Mouse (Mus musculus) natural killer cell, adult 2 months (primary cell): Measurements from ENCODE around the gene 1700029P11Rik.
A peak's percentile ranks its signal among the peaks of the same experiment; 100 is the strongest.

Experiments used
- DNase-seq, 2 experiments: peaks; one replicate each; pipeline ENCODE4 v3.0.0; 2022; ENCODE audit warnings: low spot score in 2 of 2

The 1700029P11Rik gene

DNA sequence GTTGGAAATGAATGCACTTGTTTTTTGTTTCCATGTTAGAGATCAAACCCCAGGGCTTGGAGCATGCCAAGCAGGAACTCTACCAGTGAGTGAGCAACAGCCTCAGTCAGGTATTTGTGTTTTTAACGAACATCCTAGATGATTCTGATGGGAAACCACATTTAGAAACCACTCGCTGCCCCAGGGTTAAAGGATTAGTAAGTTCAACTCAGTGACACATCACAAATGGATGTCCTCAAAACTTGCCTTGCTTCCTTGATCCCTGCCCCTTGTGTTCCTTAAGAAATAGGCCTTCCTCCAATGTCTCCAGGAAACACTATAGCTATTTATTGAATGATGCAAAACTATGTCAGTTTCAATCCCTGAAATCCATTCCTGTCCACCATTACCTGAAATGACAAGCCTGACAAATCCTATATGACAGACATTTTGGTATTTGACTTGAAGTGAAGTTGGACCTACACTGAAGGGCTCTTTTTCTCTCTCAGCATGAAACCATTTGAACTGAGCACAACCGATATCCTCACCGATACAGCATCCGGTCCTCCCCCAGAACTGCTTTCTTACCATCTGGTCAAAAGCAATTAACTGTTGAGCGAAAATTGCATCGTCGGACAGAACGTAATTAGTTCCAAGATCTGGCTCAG, 34.5 kb downstream of the 1700029P11Rik start:
- no peak for DNase-seq

DNA sequence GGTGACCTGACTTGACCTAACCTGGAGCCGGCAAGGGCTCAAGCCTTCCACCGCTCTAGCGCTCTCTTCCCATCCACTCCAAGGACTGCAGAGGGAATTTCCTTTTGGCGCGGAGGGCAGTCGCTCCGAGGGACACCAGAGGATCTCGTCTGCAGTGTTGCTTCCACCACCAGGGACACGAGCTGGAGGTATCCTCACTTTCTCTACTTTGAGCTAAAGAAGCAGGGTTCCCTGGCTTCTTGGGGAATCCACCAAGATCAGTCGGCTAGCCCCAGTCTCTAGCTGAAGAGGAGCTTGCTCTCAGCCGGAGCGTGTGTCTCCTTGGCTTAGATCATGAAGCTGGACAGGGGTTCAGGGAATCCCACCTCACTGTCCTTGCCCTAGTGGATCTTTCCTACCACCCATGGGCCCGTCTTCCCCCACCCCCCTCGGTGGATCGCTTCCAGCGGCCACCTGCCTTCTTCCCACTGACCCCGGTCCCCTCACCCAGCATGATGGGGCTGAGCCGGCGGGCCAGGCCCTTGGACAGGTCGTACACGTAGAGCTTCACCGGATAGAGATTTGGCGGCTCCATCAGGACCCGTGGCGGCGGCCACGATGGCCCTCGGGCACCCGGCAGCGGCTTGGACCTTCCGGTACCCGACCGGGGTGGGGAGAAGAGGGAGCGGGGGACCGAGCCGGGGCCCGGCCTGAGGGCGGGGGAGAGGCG, 35.2 kb downstream of the 1700029P11Rik start:
- DNase-seq: peak; percentile 5 to 8

- peak; percentile 97 to 99 for DNase-seq
Measured at GRCm38 (mm10) chr15:82016101-82016808, 35.9 kb downstream of the 1700029P11Rik start.

- DNase-seq: no peak
Measured at GRCm38 (mm10) chr15:82016830-82017229, 36.5 kb downstream of the 1700029P11Rik start.

DNA sequence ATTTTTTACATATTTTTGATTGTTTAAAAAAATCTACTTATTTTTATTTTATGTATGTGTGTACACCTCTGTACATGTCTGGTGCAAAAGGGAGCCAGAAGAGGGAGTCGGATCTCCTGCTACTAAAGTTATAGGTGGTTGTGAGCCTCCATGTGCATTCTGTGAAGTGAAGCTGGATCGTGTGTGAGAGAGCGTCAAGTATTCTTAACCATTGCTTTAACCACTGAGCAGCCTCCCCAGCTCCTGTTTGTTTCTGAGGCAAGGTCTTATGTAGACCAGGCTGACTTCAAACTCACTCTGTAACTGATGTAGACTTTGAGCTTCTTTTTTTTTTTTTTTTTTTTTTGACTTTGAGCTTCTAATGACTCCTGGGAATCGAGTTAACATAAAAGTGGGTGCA, 37.1 kb downstream of the 1700029P11Rik start:
- DNase-seq: no peak

- no peak for DNase-seq
Measured at GRCm38 (mm10) chr15:82019288-82019687, 38.9 kb downstream of the 1700029P11Rik start.

DNA sequence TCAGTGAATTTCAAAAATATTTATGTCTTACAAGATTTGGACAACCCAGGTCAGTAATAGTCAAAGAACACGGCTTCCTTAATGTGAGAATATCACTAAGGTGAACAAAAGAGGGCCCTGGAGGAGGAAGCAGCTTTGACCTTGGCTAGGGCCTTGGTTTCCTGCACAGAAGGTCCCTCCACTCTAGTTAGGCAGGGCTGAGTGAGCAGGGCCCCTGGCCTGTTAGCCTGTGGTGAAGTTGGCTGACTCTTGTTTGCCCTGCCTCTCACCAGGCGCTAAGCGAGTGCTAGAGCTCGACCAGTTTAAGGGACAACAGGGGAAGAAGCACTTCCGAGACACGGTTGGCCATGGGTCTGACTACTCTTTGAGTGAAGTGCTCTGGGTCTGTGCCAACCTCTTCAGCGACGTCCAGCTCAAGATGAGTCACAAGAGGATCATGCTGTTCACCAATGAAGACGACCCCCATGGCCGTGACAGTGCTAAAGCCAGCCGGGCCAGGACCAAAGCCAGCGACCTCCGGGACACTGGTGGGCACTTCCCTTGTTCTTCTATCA, 42.3 kb downstream of the 1700029P11Rik start:
- DNase-seq: no peak

DNA sequence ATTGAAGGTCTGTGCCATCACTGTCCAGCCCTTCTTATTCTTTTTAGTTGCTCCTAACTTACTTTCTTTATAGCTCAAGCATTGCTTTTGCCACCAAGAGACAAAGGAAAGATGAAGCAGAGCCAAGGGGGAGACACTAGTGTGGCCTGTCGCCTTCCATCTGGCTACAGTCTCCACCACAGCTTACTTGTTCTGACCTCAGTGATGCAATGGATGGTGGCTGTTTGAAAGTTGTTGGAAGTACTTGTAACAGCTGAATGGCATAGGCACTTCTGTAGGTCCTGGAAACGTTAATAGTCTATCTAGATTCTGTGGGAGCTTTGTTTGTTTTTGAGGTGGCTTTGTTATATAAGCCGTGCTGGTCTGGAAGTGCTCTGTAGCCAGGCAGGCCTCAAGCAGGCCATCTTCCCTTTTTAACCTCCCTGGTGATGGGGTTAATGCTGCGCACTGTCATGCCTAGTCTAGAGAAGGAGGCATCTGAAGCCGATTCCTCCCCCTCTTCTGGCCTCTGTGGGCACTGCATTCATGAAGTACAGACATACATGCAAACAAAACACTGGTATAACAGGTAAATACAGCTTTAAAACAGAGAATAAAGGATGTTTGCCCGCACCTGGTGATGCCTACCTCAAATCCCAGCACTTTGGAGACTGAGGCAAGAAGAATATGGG, 43.8 kb downstream of the 1700029P11Rik start:
- DNase-seq: no peak

DNA sequence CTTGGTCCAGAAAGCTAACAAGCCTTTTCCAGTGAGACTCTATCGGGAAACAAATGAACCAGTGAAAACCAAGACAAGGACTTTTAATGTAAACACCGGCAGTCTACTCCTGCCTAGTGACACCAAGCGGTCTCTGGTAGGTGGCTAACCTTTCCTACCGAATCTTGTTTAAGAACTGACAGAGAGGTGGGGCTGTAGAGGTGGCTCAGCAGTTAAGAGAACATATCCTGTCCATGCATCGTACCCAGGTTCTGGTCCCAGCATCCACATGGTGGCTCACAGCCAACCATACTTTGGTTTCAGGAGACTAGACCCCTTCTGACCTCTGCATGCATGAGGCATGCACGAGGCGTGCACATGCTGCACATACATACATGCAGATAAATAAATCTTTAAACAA, 46.9 kb downstream of the 1700029P11Rik start:
- no peak for DNase-seq

GRCm38 (mm10) chr15:82027726-82028125, 47.4 kb downstream of the 1700029P11Rik start:
- peak in 1 of 2 experiments; percentile 26 for DNase-seq
